Mouse (Mus musculus) neural tube, embryonic 10.5 days (tissue): Measurements from ENCODE around the gene March1.

Source experiments
- DNase-seq: peaks from one replicate; pipeline ENCODE4 v3.0.0-alpha.2; 2017; ENCODE audit warnings: low spot score; ENCODE audit errors: extremely low spot score

Gene March1

GRCm38 (mm10) chr8:66496998-66497577, 879.4 kb downstream of the March1 start:
- no peak for DNase-seq

DNA sequence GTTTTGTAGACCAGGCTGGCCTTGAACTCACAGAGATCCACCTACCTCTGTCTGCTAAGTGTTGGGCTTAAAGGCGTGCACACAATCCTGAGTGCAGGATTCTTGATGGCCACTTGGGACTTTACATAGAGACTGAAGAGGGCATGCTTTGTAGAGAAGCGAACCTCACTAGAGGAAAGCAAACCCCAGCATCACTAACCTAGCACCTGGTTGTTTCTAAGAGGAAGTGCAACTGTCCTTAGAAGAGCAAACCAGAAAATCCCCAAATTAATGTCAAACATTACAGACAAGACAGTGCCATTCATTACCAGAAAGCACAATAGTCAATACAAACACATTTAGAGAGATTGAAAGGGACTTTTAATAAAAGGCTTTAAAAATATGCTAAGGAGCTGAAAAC, 885.7 kb downstream of the March1 start:
- DNase-seq: no peak

DNA sequence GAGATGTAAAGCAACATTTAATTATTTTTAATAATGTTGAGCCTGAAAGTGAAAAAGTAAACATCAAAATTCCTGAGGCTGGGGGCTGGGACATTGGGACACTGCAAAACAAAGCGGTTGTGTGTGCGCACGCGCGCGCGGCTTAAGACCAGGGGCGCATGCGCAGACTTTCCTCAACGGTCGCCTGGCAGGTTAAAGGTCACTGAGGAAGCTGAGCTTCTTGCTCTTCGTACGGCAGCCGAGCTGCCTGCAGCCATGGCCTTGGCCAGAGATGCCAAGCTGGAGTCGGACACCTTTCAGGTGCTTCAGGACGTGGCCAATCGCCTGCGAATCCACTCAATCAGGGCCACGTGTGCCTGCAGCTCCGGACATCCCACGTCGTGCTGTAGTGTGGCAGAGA, 893.8 kb downstream of the March1 start, which contains the start of gene Tktl2:
Tktl2 (plus strand) TSS at position 220 of the 400 bp plus-strand sequence.
- DNase-seq: no peak

GRCm38 (mm10) chr8:66519149-66519548, 901.4 kb downstream of the March1 start:
- no peak for DNase-seq

DNA sequence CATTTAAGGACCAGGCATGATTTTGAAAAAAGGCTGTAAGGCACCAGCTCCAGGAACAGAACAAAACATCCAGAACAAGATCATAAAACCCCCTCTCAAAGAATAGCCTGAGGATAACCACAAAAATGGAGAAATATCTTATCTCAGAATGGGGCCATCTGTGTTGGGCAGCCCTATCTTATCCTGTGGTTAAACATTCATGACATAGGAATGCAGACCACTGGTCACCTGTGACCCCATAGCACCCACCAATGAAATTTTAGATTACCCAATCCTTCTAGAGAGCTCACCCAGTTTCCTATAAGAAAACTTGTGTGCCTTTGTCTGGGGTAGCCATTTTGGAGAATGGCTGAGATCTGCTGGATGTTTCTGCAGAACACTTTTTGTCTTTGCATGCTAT, 902.9 kb downstream of the March1 start:
- DNase-seq: no peak
